Mouse (Mus musculus): ENCODE data around the gene Tnfrsf1b.

Gene Tnfrsf1b

DNA sequence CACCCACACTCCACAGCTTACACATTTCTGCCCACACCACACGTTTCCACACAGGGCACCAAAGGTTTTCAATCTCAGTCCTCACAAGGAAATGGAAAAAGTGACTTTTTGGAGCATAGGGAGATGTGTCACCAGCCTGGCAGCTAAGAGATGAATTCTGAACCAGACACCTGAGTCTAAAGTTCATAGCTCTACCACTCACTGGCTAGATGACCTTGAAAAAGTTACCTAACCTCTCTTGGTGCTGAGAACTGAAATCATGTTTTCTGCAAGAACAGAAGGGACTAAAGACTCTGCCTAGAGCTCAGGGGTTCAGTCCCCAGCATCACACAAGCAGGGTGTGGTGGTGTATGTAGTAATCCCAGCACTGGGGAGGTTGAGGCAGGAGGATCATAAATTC is 26.7 kb downstream of the Tnfrsf1b start:
- no peak for DNase-seq (ENCODE audit: low spot score)

DNA sequence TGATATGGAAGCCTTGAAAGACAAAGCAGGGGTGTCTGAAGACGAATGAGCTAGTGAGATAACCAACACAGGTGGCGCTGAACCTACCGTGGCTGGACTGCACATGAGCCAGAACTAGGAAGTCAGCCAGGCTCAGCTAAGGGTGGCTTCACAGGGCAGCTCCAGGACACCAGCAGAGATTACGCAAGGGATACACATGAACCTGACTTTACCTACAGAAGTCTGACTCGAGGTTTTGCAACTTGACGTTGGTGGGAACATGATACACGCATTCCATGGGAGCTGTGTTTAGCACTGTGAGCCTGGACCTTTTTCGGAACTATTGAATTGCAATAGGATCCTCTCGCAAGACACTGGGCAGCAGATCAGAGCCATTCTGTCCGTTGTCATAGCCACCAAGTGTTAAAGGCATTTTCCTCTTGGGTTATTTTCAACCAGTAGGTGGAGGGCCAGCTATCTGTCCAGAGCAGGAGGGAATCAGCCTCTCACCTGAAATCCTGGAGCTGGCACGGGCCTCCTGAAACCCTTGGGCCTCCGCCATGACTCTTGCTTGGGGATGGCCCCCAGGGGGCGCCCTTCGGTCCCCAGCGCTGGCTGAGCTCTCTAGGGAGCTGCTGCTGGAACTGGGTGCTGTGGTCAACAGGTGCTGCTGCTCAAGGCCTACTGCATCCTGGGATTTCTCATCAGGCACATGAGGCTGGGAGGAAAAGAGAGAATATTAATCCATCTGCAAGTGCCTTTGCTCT is 27.3 kb downstream of the Tnfrsf1b start:
- DNase-seq (ENCODE audit: low spot score), result no peak

DNA sequence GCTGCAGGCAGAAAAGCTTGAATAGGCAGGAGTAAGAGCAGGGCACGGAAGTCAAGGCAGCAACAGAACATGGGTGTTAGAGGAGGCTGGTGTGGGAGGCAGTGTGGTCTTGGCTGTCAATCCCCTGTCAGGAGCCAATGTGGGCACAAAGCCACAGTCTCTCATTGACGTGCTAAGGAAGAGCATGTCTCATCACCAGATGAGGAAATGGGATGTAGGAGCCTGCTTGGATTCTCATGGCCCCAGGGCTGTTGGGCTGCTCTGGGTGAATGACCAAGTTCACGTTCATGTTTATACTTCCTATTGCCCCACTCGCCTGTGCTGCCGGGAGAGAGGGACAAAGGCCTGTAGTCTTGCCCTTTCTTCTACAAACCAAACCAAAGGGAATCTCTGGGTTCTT is 28.8 kb downstream of the Tnfrsf1b start:
- DNase-seq (ENCODE audit: low spot score), result no peak

DNA sequence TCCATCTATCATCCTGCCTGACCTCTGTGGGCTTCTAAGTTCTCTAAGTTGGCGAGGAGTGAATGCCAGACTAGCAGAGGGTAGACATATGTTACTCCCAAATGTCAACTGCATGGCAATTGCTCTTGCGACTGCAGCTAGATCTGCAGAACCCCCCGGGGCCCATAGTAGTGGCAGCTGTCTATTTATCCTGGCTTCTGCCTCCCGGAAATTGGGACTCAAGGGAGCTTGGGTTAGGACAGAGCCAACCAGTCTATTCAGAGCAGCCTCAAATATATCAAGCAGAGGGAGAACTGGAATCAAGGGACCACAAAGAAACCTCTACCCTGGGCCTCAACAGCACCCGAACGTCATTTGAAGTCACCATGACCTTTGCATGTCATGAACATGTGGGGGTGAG is 29.6 kb downstream of the Tnfrsf1b start:
- DNase-seq (ENCODE audit: low spot score), result no peak

DNA sequence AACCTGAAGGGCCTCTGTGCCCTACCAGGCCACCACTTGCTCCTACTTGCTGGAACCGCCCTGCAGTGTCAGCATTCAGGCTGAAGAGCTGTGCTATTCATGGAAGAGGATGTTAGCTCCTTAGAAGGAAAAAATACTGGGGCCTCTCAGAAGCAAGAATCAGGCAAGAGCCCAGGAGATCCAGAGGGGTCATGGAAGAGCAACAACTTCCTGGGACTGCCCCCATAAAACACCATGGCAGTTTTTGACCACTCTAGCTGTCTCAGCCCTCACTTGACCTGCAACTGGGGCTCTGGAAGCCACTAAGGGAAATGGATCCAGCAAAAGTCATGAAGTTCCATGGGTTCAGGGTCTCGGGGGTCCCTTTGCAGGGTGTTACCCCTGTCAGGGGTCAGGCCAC is 31.3 kb downstream of the Tnfrsf1b start:
- no peak for DNase-seq (ENCODE audit: low spot score)

DNA sequence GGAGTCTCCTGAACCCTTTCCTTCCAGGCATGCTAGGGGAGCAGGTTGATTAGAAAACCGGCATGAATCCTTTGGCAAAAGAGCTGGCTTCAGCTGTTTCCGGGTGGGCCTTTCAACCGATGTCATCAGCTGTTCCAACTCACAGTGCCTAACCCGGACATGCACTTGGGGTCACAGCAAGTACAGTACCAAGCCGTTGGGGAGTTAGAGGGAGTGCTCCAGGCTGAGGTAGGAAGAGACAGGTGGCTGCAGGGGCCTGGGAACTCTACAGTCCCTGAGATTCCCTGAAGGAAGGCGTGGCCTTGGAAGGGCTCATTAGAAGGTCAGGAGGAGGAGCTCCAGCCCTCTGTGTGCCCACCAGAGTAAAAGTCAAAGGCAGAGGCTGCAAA is 31.9 kb downstream of the Tnfrsf1b start:
- DNase-seq (ENCODE audit: low spot score), result no peak

DNA sequence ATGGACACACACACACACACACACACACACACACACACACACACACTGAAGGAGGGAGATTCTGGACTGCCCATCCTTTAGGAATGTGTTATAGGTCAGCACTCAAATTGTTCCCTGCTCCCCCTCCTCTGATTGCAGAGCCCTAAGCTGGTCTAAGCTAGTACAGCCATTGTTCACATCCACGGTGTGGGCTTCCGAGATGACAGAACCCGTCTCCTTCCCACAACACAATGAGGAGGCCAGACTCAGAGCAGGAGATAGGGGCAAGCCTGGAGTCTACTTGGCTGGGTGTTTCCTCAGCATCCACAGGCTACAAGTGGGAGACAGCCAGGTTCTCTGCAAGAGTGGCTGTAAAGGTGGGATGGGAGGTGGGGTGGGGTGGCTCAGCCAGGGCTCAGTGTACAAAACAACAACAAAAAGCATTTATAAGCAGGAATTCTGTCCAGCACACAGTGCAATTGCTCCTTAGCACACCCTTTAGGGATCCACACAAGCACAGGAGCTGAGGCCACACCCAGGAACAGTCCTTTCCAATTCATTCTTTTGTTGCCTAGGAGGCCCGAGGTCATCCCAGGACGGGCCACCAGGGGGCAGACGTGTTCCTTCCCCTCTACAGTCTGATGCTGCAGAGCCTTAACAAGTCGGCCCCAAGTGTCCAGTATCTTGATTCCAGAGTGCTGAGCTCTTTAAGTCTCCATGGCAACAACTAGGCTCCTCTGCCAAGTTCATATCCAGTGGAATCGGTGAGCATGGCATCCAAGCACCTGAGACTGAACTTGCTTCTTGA is 32.5 kb downstream of the Tnfrsf1b start:
- DNase-seq (ENCODE audit: low spot score), result peak; percentile 79

DNA sequence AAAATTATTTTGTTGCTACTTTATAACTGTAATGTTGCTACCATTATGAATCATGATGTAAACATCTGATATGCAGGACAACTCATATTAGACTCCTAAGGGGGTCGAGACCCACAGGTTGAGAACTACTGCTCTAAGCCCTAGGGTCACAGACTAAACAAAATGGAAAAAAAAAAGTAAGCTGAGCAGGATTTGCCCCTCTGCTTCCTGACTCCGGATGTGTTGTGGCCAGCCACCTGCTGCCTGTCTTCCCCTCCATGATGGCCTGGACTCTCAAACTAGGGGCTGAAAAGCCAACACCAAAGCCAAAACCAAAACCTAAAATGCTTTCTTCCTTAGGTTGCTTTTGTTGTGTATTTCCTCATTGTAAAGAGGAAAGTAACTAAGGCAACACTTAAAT is 35.6 kb downstream of the Tnfrsf1b start:
- no peak for DNase-seq (ENCODE audit: low spot score)

DNA sequence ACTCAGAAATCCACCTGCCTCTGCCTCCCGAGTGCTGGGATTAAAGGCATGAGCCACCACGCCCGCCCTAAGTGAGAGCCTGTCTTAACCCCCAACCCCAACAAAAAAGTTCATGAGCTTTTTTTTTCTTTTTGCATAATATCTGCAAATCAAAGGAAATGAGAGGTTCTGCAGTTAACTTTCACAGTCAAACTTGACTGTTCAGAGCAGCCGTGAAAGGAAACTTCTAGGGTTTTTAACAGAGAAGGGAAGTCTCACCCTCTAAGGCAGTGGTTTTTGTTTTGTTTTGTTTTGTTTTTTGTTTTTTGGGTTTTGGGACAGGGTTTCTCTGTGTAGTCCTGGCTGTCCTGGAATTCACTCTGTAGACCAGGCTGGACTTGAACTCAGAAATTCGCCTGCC is 36.1 kb downstream of the Tnfrsf1b start:
- DNase-seq (ENCODE audit: low spot score), result no peak

DNA sequence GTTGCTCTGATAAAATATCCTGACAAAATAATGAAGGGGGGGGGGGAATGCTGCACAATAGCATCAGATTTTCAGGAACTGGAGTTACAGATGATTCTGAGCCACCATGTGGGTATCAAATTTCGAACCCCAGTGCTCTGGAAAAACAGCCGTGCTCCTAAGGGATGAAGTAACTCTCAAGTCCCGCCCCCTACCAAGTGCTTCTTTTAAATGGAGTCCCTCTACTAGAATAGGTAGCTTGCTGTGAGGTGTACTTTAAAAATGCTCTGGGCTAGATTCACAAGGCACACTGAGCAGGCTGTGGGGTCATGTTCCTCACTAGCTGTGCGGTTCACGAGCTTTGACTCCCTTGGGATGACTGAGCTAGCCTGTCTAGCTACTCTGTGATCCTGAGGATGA is 37.0 kb downstream of the Tnfrsf1b start:
- DNase-seq (ENCODE audit: low spot score), result no peak

DNA sequence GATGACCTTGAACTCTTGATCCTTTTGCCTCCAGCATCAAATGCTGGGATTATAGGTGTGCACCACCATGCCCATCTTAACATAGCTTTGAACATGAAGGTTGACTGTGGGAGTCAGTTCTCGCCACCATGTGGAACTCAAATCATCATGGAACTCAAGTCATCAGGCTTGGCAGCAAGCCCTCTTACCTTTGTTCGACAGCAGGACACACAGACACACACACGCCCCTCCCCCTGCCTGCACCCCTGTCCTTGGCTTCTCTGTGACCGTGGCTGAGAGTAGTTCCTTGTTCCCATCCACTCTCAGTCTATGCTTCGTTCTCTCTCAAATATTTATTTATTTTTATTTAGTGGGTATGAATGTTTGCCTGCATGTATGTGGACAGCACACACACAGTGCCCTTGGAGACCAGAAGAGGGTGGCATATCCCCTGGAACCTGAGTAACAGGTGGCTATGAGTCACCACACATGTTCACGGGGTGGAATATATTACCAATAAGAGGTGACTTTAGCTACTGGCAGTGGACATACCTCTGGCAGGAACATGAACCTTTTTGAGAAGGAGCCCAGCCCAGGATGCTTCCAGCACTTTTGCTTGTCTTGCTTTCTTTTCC is 37.5 kb downstream of the Tnfrsf1b start:
- no peak for DNase-seq (ENCODE audit: low spot score)

DNA sequence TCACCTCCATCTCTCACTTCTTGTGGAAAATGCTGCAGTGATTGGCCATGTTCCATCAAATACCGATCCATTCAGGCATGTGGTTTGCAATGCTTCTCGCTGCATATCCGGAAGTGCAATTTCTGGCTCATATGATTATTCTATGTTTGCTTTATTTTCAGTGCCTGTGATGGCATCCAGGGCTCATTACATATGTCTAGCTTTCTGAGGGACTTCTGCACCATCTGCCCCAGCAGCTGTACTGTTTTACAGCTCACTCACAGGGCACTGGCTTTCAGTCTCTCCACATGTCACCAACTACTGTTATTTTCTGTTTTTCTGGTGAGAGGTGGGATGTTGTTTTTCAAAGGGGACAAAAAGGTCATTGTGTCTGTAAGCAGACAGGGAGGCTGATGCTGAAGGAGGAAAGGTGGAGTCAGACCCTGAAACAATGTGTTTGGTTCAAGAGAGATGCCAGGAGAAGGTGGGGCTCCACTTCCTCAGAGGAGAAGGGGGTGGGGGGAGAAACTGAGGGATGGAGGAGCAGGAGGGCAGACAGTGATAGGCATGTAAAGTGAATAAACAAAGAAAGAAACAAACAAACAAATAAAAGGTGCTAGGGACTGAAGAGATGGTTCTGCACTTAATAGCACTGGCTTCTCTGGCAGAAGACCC is 38.8 kb downstream of the Tnfrsf1b start:
- DNase-seq (ENCODE audit: low spot score), result no peak

DNA sequence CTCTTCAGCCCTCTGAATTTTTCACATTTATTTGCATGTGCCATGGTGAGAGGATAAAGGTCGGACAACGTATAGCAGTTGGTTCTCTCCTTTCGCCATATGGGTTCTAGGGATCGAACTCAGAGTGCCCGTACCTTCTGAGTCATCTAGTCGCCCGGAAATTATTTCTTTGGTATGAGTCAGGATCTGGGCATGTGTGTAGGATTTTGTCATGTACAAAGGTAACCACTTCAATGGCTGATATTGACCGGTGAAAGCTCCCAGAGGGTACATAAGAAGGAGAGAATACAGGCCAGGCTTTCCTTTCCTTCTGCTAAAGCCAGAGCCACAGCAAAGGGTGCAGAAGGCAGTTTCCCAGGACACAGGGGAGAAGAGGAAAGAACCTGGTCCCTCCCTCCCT is 41.9 kb downstream of the Tnfrsf1b start:
- DNase-seq (ENCODE audit: low spot score), result no peak

DNA sequence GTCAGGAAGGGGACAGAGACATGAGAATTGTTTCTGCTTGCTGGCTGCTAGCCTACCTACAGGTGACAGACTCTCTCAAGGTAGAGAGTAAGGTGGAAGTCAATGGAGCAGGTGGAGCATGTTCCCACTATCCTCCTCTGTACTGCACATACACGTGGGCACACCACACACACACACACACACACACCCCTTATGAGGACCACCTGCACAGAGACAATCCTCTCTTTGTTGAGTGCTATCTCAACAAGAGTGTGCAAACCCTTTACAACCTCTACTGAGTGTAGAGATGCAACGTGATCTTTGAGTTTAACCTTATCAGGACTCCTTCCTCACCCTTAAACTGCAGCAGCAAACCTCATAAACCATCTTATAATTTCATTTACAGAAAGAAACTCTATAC is 43.4 kb downstream of the Tnfrsf1b start:
- DNase-seq (ENCODE audit: low spot score), result no peak

DNA sequence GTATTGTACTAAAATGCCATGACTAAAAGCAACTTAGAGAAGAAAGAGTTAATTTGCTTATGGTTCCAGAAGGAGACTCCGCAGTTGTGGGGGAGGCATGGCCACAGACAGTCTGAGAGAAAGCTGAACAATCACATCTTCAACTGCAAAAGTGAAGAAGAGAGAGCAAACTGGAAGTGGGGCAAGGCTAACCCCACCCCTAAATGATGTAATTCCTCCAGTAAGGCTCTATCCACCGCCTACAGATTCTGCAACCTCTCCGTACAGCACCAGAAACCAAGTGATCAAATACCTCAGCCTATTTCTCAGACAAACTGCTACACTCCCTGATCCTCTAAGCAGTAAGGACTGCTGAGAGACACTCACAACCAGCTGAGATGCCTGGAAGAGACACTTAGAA is 45.2 kb downstream of the Tnfrsf1b start:
- no peak for DNase-seq (ENCODE audit: low spot score)

DNA sequence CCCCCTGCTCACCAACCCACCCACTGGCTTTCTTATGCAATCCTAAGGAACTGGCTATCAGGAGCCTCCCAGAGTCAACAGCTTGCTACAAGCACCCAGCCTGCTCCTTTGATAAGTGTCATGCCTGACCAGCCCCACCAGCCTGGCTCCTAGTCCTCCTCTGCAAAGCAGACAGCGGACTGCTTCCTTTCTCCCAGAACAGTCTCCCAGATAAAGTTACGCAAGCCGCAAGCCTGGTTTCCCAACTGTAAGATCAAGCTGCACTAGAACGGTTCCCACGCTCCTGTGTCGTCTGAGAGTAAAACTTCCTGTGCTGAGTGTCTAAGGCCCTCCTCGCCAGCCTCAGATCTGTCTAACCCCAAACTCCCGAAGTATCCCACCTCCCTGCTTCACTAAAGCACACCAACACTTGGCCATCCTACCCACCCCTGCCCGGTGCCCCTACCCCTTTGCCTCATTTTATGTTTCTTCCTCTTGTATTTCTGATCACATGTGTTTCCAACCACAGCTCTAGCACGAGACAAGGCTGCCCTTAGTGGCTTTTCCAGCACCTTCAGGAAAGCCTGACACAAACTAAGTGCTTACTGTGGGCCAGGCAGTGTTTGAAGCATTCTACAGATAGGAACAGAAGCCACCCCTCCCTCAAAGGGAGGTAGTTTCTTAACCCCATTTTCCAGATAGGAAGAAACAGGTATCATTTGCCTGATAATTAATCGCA is 46.5 kb downstream of the Tnfrsf1b start:
- no peak for DNase-seq (ENCODE audit: low spot score)

DNA sequence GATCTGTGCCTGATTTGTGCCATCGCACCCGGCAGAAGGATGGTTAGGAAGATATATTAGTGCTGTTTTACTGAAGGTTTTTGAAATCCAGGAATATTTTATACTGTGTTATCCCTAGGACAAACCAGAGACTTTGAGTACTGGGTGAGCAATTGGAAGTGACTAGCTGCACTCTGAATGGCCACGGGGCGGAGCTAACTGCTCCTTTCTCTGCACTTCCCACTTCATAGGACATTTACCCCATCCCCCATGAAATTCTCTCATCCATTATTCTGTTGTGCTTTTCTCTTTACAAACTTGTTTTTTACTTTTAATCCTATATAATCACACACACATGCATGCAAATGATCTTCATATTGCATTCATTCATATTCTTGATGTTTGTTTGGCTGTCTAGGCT is 50.1 kb downstream of the Tnfrsf1b start:
- no peak for DNase-seq (ENCODE audit: low spot score)

DNA sequence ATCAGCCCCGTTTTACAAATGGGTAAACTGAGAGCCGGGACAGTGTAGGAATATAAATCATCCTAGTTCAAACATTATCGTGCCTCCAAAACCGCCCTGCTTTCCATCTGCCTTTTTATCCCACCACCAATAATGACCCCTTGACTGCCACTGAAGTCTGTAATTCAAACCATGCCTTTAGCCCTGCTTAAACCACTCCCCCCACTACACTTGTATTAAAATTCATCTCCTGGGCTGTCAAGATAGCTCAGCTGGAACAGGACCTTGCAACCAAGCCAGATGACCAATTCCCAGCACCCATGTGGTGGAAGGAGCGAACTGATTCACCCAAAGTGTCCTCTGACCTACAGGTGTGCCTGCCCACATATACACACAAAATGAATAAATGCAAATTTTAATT is 51.5 kb downstream of the Tnfrsf1b start:
- no peak for DNase-seq (ENCODE audit: low spot score)

DNA sequence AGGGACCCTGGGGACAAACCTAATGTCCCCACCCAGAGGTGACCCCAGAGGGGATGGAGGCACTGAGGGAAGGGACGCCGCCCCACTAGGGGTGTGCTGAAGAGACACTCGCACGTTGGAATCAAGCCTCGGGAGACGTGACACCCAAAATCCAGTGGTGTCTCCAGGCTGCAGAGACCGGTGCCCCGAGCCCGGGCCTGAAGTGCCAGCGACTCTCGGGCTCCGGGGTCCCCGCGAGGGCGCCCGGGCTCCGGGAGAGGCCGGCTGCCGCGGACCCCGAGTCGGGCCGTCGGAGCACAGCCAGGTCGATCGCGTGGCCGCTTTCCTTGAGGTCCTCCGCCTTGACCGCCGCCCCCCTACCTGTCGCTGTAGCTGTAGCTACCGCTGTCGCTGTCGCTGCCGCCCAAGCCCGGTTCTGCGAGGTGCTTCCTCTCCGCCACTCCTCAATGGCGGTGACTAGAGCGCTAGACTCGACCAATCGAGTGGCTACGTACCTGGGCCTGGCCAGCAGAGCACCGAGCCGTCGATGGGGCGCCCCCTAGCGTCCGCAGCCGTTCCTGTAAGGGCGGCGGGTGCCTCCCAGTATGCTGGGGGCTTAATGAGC is 52.0 kb downstream of the Tnfrsf1b start, which contains the start of gene Vps13d:
Gene Vps13d (minus strand): TSS at position 447 of the 604 bp plus-strand sequence.
- peak; percentile 80 for DNase-seq (ENCODE audit: low spot score)

DNA sequence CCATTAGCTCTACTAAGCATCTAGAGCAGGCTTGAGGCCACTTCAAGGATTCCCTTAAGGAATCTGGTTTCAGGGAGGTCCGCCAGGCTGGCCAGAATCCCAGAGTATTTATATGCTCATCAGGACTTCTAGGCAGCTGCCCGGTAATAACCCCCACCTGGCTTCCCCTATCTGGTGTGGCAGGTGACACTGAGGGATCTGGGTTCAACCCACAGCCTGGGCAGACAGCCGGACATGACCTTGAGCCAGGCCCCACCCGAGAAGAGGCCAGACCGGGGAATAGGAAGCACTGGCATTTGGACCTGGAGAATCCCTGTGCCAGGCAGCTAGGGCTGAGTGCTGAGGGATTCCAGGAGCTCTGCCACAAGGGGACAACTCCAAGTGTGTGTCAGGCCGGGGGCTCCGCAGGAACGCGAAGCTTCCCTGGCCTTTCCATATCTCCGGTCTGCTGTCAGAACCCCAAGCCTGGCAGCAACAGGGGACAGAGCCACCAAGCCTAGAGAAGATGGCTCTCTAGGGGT is 52.6 kb downstream of the Tnfrsf1b start:
- DNase-seq (ENCODE audit: low spot score), result peak; percentile 31

DNA sequence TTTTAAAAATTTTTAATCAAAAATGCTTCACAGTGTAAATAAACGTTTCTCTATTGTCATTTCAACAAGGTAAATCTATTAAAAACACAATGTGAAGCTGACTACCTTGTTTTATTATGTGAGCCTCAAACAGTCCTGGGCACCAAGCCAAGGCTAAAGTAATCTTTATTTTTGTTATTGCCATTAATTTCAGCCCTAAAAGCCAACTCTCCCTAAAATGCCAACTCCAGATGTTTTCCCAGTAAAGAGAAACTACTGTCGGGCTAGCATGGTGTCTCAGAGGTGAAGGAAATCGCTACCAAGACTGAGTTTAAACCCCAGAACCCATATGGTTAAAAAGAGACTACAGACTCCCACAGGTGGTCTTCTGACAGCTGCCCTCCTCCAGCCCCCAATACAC is 53.3 kb downstream of the Tnfrsf1b start:
- no peak for DNase-seq (ENCODE audit: low spot score)
